Mouse (Mus musculus) stomach, postnatal 0 days (tissue): ENCODE data around the gene Cd40. TPM values are rescaled to one million over a fixed set of nuclear protein-coding genes. Genes with fewer than 3 reads are reported as not detected.
A peak's percentile ranks its signal among the peaks of the same experiment; 100 is the strongest.

Experiments
- ATAC-seq: fragments of 200-750 bp; cut with Nextera tagmentation; 2 replicates; pipeline ENCODE4 v1.8.0; 2017; ENCODE audit not compliant: low FRiP score, low TSS enrichment
- DNase-seq: peaks from one replicate; pipeline ENCODE4 v3.0.0-alpha.2; 2016; ENCODE audit warnings: low spot score
- H3K27ac ChIP-seq: fragments of 300-500 bp; sonication (generic); replicated peaks from 2 replicates; pipeline ENCODE4 v1.5.1; 2014; ENCODE audit warnings: mild to moderate bottlenecking, control low read depth
- H3K27me3 ChIP-seq: fragments of 300-500 bp; sonication (generic); 2 replicates; pipeline ENCODE4 v1.6.1; 2014; ENCODE audit warnings: low read length; ENCODE audit not compliant: control insufficient read depth, insufficient read depth
- H3K36me3 ChIP-seq: fragments of 300-500 bp; sonication (generic); 2 replicates; pipeline ENCODE4 v1.6.1; 2014; ENCODE audit warnings: low read length, mixed read lengths; ENCODE audit not compliant: control insufficient read depth, insufficient read depth
- H3K4me1 ChIP-seq: fragments of 300-500 bp; sonication (generic); replicated peaks from 2 replicates; pipeline ENCODE4 v1.6.1; 2014; ENCODE audit warnings: antibody characterized with exemption; ENCODE audit not compliant: control insufficient read depth, insufficient read depth
- H3K4me2 ChIP-seq: fragments of 300-500 bp; sonication (generic); replicated peaks from 2 replicates; pipeline ENCODE4 v1.6.1; 2014; ENCODE audit warnings: low read depth, mild to moderate bottlenecking, control low read depth, moderate library complexity
- H3K4me3 ChIP-seq: fragments of 300-500 bp; sonication (generic); 2 replicates; pipeline ENCODE4 v1.5.1; 2014; ENCODE audit warnings: low read depth, low read length, control low read depth
- H3K9ac ChIP-seq: fragments of 300-500 bp; sonication (generic); 2 replicates; pipeline ENCODE4 v1.6.1; 2014; ENCODE audit warnings: mild to moderate bottlenecking, low read length, control low read depth, mixed read lengths
- H3K9me3 ChIP-seq: fragments of 300-500 bp; sonication (generic); 2 replicates; pipeline ENCODE4 v1.6.1; 2016; ENCODE audit warnings: low read length; ENCODE audit not compliant: control insufficient read depth
- CTCF ChIP-seq: IDR thresholded peaks from 2 replicates; pipeline ENCODE4 v1.5.1; 2016; ENCODE audit warnings: antibody characterized with exemption, low read depth, mild to moderate bottlenecking, moderate library complexity
- EP300 ChIP-seq: optimal IDR thresholded peaks from 2 replicates; pipeline ENCODE3; 2016; ENCODE audit warnings: antibody characterized with exemption
- WGBS: fragments of 180-500 bp; shearing (Covaris S2); extraction: QIAGEN DNeasy Blood & Tissue Kit; methylation state at CpG from one replicate; pipeline ENCODE4 v1.1.7; 2014; 5-methylcytosine and 5-hydroxymethylcytosine counted together
- polyA plus RNA-seq: library from polyadenylated mRNA; unstranded; fragments of >200 nt; fragmentation: Nextera tagmentation; extraction: Ambion mirVana; gene quantifications from 2 replicates; pipeline ENCODE4 v1.2.1, GENCODE M21; 2015

Cd40 gene
- polyA plus RNA-seq, 1 experiment from 2014 or later = 3.3 TPM

- Histone ChIP-seq H3K9me3 (no peaks in the 10 kb centered on the region), H3K9ac (no peak overlapping the region), H3K4me2 (peak overlapping the region; percentile 45; the same call in 1 of the 2 replicates), H3K4me3 (peak overlapping the region; percentile 62), H3K27ac (no peak overlapping the region), H3K27me3 (no peaks in the 10 kb centered on the region), H3K36me3 (no peaks in the 10 kb centered on the region), H3K4me1 (no peaks in the 10 kb centered on the region)
- ATAC-seq = no peak
- no peak for DNase-seq
- no peak for TF ChIP-seq EP300
- TF ChIP-seq CTCF = no peak
- 51% methylated on average over 5 of the region's 5 CpGs for WGBS
Measured at GRCm38 (mm10) chr2:165035058-165035431, 20.4 kb upstream of the Cd40 start.

DNA sequence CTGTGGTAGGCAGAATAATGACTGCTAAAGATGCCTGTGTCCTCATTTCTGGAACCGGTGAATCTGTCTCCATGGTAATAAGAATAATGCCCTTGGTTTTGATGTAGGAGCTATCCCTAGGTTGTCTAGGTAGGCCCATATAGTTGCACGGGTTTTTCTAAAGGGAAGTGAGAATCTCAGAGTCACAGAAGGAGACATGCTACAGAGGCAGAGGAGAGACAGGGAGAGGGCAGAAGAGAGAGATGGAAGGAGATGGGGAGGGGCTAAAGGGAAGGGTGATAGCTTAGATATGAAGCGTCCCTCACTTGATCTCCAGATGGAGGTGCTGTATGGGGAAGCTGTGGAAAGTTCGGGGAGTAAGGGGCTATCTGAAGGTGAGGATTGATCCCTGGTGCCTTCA lies 18.0 kb upstream of the Cd40 start:
- no peak for TF ChIP-seq EP300
- Histone ChIP-seq H3K9ac (no peak overlapping the region), H3K9me3 (no peaks in the 10 kb centered on the region), H3K4me2 (no peak overlapping the region), H3K36me3 (no peaks in the 10 kb centered on the region), H3K27me3 (no peaks in the 10 kb centered on the region), H3K4me3 (no peak overlapping the region), H3K4me1 (no peaks in the 10 kb centered on the region), H3K27ac (no peak overlapping the region)
- DNase-seq (no peak), ATAC-seq (no peak)
- 62% methylated on average over 4 of the region's 4 CpGs for WGBS

- Histone ChIP-seq H3K4me1 (no peaks in the 10 kb centered on the region), H3K27ac (no peak overlapping the region), H3K4me2 (no peak overlapping the region), H3K27me3 (no peaks in the 10 kb centered on the region), H3K9ac (no peak overlapping the region), H3K9me3 (no peaks in the 10 kb centered on the region), H3K36me3 (no peaks in the 10 kb centered on the region), H3K4me3 (no peak overlapping the region)
- no peak for ATAC-seq
- 67% methylated on average over 5 of the region's 5 CpGs for WGBS
- TF ChIP-seq EP300 = no peak
- TF ChIP-seq CTCF = no peak
- DNase-seq = no peak
Measured at GRCm38 (mm10) chr2:165042126-165042525, 13.3 kb upstream of the Cd40 start.

- no peak overlapping the region for H3K4me3 ChIP-seq
- H3K9ac ChIP-seq = no peak overlapping the region
- WGBS = 18% methylated on average over 17 of the region's 17 CpGs
- H3K27me3 ChIP-seq = no peaks in the 10 kb centered on the region
- H3K4me2 ChIP-seq = 0 out of 2 replicates have a peak overlapping the region, but pooled peaks have one; percentile 1
- no peak for TF ChIP-seq EP300
- no peak for TF ChIP-seq CTCF
- no peak for ATAC-seq
- H3K9me3 ChIP-seq = no peaks in the 10 kb centered on the region
- H3K4me1 ChIP-seq = no peaks in the 10 kb centered on the region
- H3K36me3 ChIP-seq = no peaks in the 10 kb centered on the region
- no peak for DNase-seq
- no peak overlapping the region for H3K27ac ChIP-seq
Measured at GRCm38 (mm10) chr2:165043090-165043636, 12.3 kb upstream of the Cd40 start.

DNA sequence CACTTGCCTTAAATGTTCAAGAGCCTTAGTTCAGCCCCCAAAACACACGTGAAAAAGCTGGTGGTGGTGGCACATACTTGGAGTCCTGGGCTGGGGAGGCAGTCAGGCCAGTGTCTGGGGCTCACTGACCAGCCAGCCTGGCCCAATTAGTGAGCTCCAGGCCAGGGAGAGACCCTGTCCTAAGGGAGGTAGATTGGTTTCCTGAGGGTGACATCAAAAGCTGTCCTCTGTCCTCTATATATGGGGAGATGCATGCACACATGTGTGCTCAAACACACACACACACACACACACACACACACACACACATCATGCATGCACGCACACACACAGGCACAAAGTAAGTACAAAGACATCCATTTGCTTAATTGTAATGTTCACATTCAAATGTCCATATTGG lies 11.7 kb upstream of the Cd40 start:
- Histone ChIP-seq H3K4me1 (no peaks in the 10 kb centered on the region), H3K9me3 (no peaks in the 10 kb centered on the region), H3K4me2 (no peak overlapping the region), H3K9ac (no peak overlapping the region), H3K4me3 (no peak overlapping the region), H3K36me3 (no peaks in the 10 kb centered on the region), H3K27me3 (no peaks in the 10 kb centered on the region), H3K27ac (no peak overlapping the region)
- DNase-seq = no peak
- no peak for ATAC-seq
- no peak for TF ChIP-seq EP300
- TF ChIP-seq CTCF = no peak
- WGBS = 56% methylated on average over 2 of the region's 2 CpGs

DNA sequence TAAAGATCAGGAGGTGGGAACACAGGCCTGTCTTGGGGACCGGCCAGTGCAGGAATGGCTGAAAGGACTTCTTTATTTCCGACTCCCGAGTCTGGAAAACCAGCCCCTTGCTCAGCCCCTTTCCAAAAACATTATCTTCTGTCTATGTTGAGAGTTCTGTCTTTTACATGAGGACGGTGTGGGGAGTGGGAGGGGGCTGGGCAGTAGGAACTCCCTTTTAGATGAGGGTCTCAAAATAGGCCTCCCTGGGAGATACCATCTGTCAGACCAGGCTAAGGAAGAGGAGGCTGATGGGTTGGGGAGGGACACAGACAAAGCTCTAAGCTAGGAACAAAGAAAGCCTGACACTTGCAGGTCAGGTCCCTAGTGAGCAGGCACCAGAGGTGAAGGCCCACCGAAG lies 6.4 kb upstream of the Cd40 start:
- H3K4me1 ChIP-seq = no peaks in the 10 kb centered on the region
- H3K4me2 ChIP-seq = no peak overlapping the region
- TF ChIP-seq CTCF (no peak), EP300 (no peak)
- no peak overlapping the region for H3K27ac ChIP-seq
- ATAC-seq (no peak), DNase-seq (no peak)
- H3K27me3 ChIP-seq = no peaks in the 10 kb centered on the region
- H3K9me3 ChIP-seq = no peaks in the 10 kb centered on the region
- no peak overlapping the region for H3K9ac ChIP-seq
- H3K36me3 ChIP-seq = no peaks in the 10 kb centered on the region
- WGBS = 59% methylated on average over 5 of the region's 5 CpGs
- H3K4me3 ChIP-seq = no peak overlapping the region
